Mouse (Mus musculus) CH12.LX (cell line): Measurements from ENCODE around the gene Nek1. TPM values are rescaled to one million over a fixed set of nuclear protein-coding genes. Genes with fewer than 3 reads are reported as not detected.

Source experiments
- DNase-seq: peaks from one replicate; pipeline ENCODE4 v3.0.0-alpha.2; 2013; ENCODE audit errors: extremely low read depth
- H3K27ac ChIP-seq: 2 replicates; pipeline ENCODE4 v1.5.1; 2012; ENCODE audit warnings: low read depth, mild to moderate bottlenecking, control low read depth, moderate library complexity; ENCODE audit not compliant: insufficient read depth
- H3K27me3 ChIP-seq: replicated peaks from 2 replicates; pipeline ENCODE3; 2012; ENCODE audit warnings: inconsistent platforms
- H3K36me3 ChIP-seq, 2 experiments: replicated peaks in 1 of 2; 2 replicates each; pipeline versions ENCODE3 to v1.6.1; 2012; ENCODE audit warnings: inconsistent platforms in 1 of 2, low read length in 1 of 2, mild to moderate bottlenecking in 1 of 2, mixed read lengths in 1 of 2, moderate library complexity in 1 of 2; ENCODE audit not compliant: control insufficient read depth in 1 of 2, insufficient read depth in 1 of 2
- H3K4me1 ChIP-seq, 2 experiments: 2 replicates each; pipeline ENCODE4 v1.6.1; 2012; ENCODE audit warnings: inconsistent platforms in 1 of 2, moderate library complexity in 1 of 2; ENCODE audit not compliant: insufficient read depth in 2 of 2, control insufficient read depth in 1 of 2
- H3K4me2 ChIP-seq: 2 replicates; pipeline ENCODE4 v1.6.1; 2012; ENCODE audit warnings: low read depth, mild to moderate bottlenecking, control low read depth; ENCODE audit not compliant: poor library complexity, insufficient read depth, severe bottlenecking
- H3K4me3 ChIP-seq, 3 experiments: fragments of 150-350 bp in 1 of 3; sonication (generic) in 1 of 3; replicated peaks in 1 of 3; 2 replicates each; pipeline versions ENCODE3 to v1.5.1; 2011 to 2012; ENCODE audit warnings: low read depth in 2 of 3, low read length in 2 of 3, mild to moderate bottlenecking in 2 of 3, moderate library complexity in 2 of 3, control low read depth in 1 of 3, improper control_type of control experiment in 1 of 3, inconsistent platforms in 1 of 3, mixed read lengths in 1 of 3; ENCODE audit not compliant: poor library complexity in 1 of 3
- H3K79me2 ChIP-seq: replicated peaks from 2 replicates; pipeline ENCODE4 v1.6.1; 2012; ENCODE audit warnings: mild to moderate bottlenecking, moderate library complexity; ENCODE audit not compliant: control insufficient read depth, poor library complexity, insufficient read depth, severe bottlenecking; ENCODE audit errors: extremely low read depth
- H3K9ac ChIP-seq: 2 replicates; pipeline ENCODE4 v1.6.1; 2012; ENCODE audit warnings: low read depth, mild to moderate bottlenecking, control low read depth, moderate library complexity; ENCODE audit not compliant: insufficient read depth
- H3K9me3 ChIP-seq: replicated peaks from 2 replicates; pipeline ENCODE3; 2012; ENCODE audit warnings: low read length, inconsistent platforms, mixed read lengths
- CHD1 ChIP-seq: IDR thresholded peaks from 2 replicates; pipeline ENCODE4 v1.6.1; 2012; ENCODE audit warnings: low read depth, low read length, improper control_type of control experiment, inconsistent platforms
- CTCF ChIP-seq, 2 experiments: IDR thresholded peaks in 1 of 2; conservative IDR thresholded peaks in 1 of 2; 2 replicates each; pipeline ENCODE4 v1.5.1; 2011 to 2012; ENCODE audit warnings: low read depth in 2 of 2, low read length in 2 of 2, improper control_type of control experiment in 1 of 2, inconsistent platforms in 1 of 2, mild to moderate bottlenecking in 1 of 2, moderate library complexity in 1 of 2
- E2F4 ChIP-seq: IDR thresholded peaks from 2 replicates; pipeline ENCODE4 v1.6.1; 2011; ENCODE audit warnings: low read depth, low read length, improper control_type of control experiment; ENCODE audit not compliant: insufficient replicate concordance
- ETS1 ChIP-seq: conservative IDR thresholded peaks from 2 replicates; pipeline ENCODE4 v1.6.1; 2012; ENCODE audit warnings: low read depth, mild to moderate bottlenecking, inconsistent platforms, low read length, improper control_type of control experiment, moderate library complexity
- HCFC1 ChIP-seq: IDR thresholded peaks from 2 replicates; pipeline ENCODE4 v1.6.1; 2012; ENCODE audit warnings: low read depth, mild to moderate bottlenecking, inconsistent platforms, low read length, improper control_type of control experiment
- IRF4 ChIP-seq: IDR thresholded peaks from 2 replicates; pipeline ENCODE4 v1.6.1; 2014; ENCODE audit warnings: low read depth, mild to moderate bottlenecking, inconsistent platforms, low read length, improper control_type of control experiment
- JUN ChIP-seq: IDR thresholded peaks from 2 replicates; pipeline ENCODE4 v1.6.1; 2011; ENCODE audit warnings: low read depth, mild to moderate bottlenecking, low read length, improper control_type of control experiment, moderate library complexity; ENCODE audit not compliant: insufficient read depth
- JUND ChIP-seq: conservative IDR thresholded peaks from 2 replicates; pipeline ENCODE4 v1.6.1; 2011; ENCODE audit warnings: low read depth, low read length, improper control_type of control experiment
- KAT2A ChIP-seq: IDR thresholded peaks from 2 replicates; pipeline ENCODE4 v1.6.1; 2012; ENCODE audit warnings: low read length, improper control_type of control experiment, inconsistent platforms; ENCODE audit not compliant: insufficient replicate concordance
- MAZ ChIP-seq: IDR thresholded peaks from 2 replicates; pipeline ENCODE4 v1.6.1; 2012; ENCODE audit warnings: low read depth, mild to moderate bottlenecking, inconsistent platforms, low read length, improper control_type of control experiment, moderate library complexity
- MXI1 ChIP-seq: IDR thresholded peaks from 2 replicates; pipeline ENCODE4 v1.6.1; 2011; ENCODE audit warnings: mild to moderate bottlenecking, low read depth, low read length, improper control_type of control experiment
- MYC ChIP-seq: IDR thresholded peaks from 2 replicates; pipeline ENCODE4 v1.6.1; 2011; ENCODE audit warnings: low read depth, mild to moderate bottlenecking, improper control_type of control experiment, low read length
- NELFE ChIP-seq: IDR thresholded peaks from 2 replicates; pipeline ENCODE4 v1.6.1; 2011; ENCODE audit warnings: low read depth, low read length, improper control_type of control experiment
- PAX5 ChIP-seq: IDR thresholded peaks from 2 replicates; pipeline ENCODE4 v1.6.1; 2012; ENCODE audit warnings: low read length, inconsistent platforms, mixed read lengths
- RAD21 ChIP-seq: IDR thresholded peaks from 2 replicates; pipeline ENCODE4 v1.6.1; 2011; ENCODE audit warnings: low read depth, mild to moderate bottlenecking, low read length, improper control_type of control experiment, moderate library complexity
- SMC3 ChIP-seq: IDR thresholded peaks from 2 replicates; pipeline ENCODE4 v1.6.1; 2011; ENCODE audit warnings: low read depth, low read length, improper control_type of control experiment
- TBP ChIP-seq: conservative IDR thresholded peaks from 2 replicates; pipeline ENCODE4 v1.6.1; 2011; ENCODE audit warnings: low read depth, low read length, improper control_type of control experiment
- TCF12 ChIP-seq: IDR thresholded peaks from 2 replicates; pipeline ENCODE4 v1.6.1; 2014; ENCODE audit warnings: low read depth, mild to moderate bottlenecking, inconsistent platforms, low read length, improper control_type of control experiment
- UBTF ChIP-seq: IDR thresholded peaks from 2 replicates; pipeline ENCODE4 v1.6.1; 2012; ENCODE audit warnings: low read depth, mild to moderate bottlenecking, inconsistent platforms, low read length, improper control_type of control experiment, moderate library complexity
- USF2 ChIP-seq: conservative IDR thresholded peaks from 2 replicates; pipeline ENCODE4 v1.6.1; 2011; ENCODE audit warnings: low read depth, low read length, improper control_type of control experiment
- ZC3H11A ChIP-seq: IDR thresholded peaks from 2 replicates; pipeline ENCODE4 v1.6.1; 2012; ENCODE audit warnings: low read depth, mild to moderate bottlenecking, inconsistent platforms, low read length, improper control_type of control experiment
- ZKSCAN1 ChIP-seq: IDR thresholded peaks from 2 replicates; pipeline ENCODE4 v1.6.1; 2012; ENCODE audit warnings: low read depth, inconsistent platforms, low read length, improper control_type of control experiment, borderline replicate concordance
- ZMIZ1 ChIP-seq: IDR thresholded peaks from 2 replicates; pipeline ENCODE4 v1.6.1; 2012; ENCODE audit warnings: low read depth, mild to moderate bottlenecking, inconsistent platforms, low read length, improper control_type of control experiment
- dilution Hi-C: fragments of 300-500 bp; cut with MboI; formaldehyde crosslinking; loops from 2 replicates; pipeline ENCODE4 v1.14.3; 2020; ENCODE audit warnings: low sequenced_read_pairs; ENCODE audit not compliant: extremely low pct_unique_long_range_greater_than_20kb, extremely low pct_ligation_motif_present
- in situ Hi-C: fragments of 300-500 bp; cut with MboI; formaldehyde crosslinking; loops from 3 replicates; pipeline ENCODE4 v1.14.3; 2019; ENCODE audit warnings: low sequenced_read_pairs, low pct_ligation_motif_present, low pct_unique_long_range_greater_than_20kb, mixed read lengths
- polyA plus RNA-seq: library from polyadenylated mRNA; unstranded; fragments of >175 nt; gene quantifications from 2 replicates; pipeline ENCODE4 v1.2.1, GENCODE M21; 2012; ENCODE audit warnings: low read depth; ENCODE audit not compliant: insufficient read length
- total RNA-seq, 2 experiments: library from RNA; depleted of rRNA; stranded (reverse); fragments of 300-350 nt in 1 of 2; fragments of >200 nt in 1 of 2; gene quantifications; 2 replicates each; pipeline ENCODE4 v1.2.3; 2012 to 2014

Gene Nek1
- total and polyA plus RNA-seq, 3 experiments, result 7.7 to 9.2 (median 9.1) TPM

- H3K36me3 ChIP-seq, result peaks cover 9 to 31% of the 10 kb centered on the region in 2 experiments
- dilution Hi-C loops, result no loop called here
- H3K4me3 ChIP-seq, result no peak overlapping the region
- H3K27ac ChIP-seq, result no peak overlapping the region
- DNase-seq, result no peak
- no peaks in the 10 kb centered on the region for H3K9me3 ChIP-seq
- H3K4me1 ChIP-seq, result no peaks in the 10 kb centered on the region
- in situ Hi-C loops, result no loop called here
- H3K9ac ChIP-seq, result no peak overlapping the region
- TF ChIP-seq CTCF (conservative IDR thresholded peaks at IDR 0.05 in 1 of 2, IDR thresholded peaks at IDR 0.05 in 1 of 2; ENCODE audit: low read depth in 2 of 2, low read length in 2 of 2), result peak in 1 of 2 experiments; percentile 49; a peak in 2 of 4 replicates
- TF ChIP-seq ZMIZ1, result no peak
- TF ChIP-seq SMC3, result peak; percentile 35
- TF ChIP-seq RAD21, result peak; percentile 60
- no peak for TF ChIP-seq ETS1
- no peak for TF ChIP-seq IRF4
- TF ChIP-seq MXI1, result no peak
- H3K4me2 ChIP-seq, result no peak overlapping the region
- H3K27me3 ChIP-seq, result no peaks in the 10 kb centered on the region
- no peaks in the 10 kb centered on the region for H3K79me2 ChIP-seq
Measured at GRCm38 (mm10) chr8:61075059-61075458, 82.1 kb downstream of the Nek1 start.

GRCm38 (mm10) chr8:61110496-61110895 lies 117.5 kb downstream of the Nek1 start:
- TF ChIP-seq MYC (no peak), UBTF (no peak), IRF4 (no peak), ZC3H11A (no peak), NELFE (no peak), TCF12 (no peak), KAT2A (no peak), TBP (no peak), HCFC1 (no peak), USF2 (no peak), RAD21 (no peak), CHD1 (no peak), JUND (no peak), JUN (no peak), SMC3 (no peak), ZKSCAN1 (no peak), PAX5 (no peak), MAZ (no peak), E2F4 (no peak)
- Histone ChIP-seq H3K4me3 (no peak overlapping the region), H3K27me3 (no peaks in the 10 kb centered on the region), H3K4me1 (no peaks in the 10 kb centered on the region), H3K27ac (no peak overlapping the region), H3K9me3 (no peaks in the 10 kb centered on the region), H3K9ac (no peak overlapping the region), H3K36me3 (peaks cover 2 to 21% of the 10 kb centered on the region in 2 experiments), H3K79me2 (no peaks in the 10 kb centered on the region), H3K4me2 (no peak overlapping the region)
- in situ Hi-C loops (no loop called here), dilution Hi-C loops (no loop called here)
- DNase-seq, result no peak
